Mouse (Mus musculus) embryo, embryonic 9.5 days (tissue): ENCODE measurements around the gene Atpaf1.

Experiments
- DNase-seq: peaks from one replicate; pipeline ENCODE4 v3.0.0-alpha.2; 2017; ENCODE audit errors: extremely low spot score

The Atpaf1 gene

GRCm38 (mm10) chr4:115784769-115785510 lies at the start of gene Atpaf1:
TSS of gene Atpaf1 (plus strand) at chr4:115784812.
- DNase-seq: peak; percentile 83

- DNase-seq: no peak
These were observed 49.7 kb upstream of the Atpaf1 start for GRCm38 (mm10) chr4:115734867-115735266.

DNA sequence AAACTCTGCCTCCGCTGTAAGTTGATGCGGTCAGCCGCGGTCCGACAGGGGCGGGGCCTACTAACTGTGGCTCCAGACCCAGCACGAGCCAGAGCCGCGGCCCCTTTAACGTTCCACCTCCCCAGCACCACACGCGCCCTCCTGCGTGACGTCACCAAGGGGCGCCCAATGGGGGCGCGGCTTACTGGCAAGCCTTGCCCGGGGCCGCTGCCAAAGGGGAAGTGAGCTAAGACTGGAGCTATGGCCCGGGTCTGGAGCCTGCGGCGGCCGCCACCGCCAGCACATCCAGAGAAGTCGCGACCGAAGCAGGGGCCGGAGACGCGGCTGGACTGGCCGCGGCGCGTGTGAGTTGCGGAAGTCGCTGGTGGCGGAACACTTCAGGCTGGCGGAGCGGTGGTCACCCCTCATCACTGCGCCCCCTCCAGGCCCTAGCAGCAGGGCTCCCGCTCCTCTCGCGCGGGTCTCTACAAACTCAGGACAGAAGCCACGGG lies 47.0 kb upstream of the Atpaf1 start, which contains the start of gene Efcab14:
Gene Efcab14, plus strand, starts transcription at position 194 of the 491 bp plus-strand sequence.
- DNase-seq: peak; percentile 99

DNA sequence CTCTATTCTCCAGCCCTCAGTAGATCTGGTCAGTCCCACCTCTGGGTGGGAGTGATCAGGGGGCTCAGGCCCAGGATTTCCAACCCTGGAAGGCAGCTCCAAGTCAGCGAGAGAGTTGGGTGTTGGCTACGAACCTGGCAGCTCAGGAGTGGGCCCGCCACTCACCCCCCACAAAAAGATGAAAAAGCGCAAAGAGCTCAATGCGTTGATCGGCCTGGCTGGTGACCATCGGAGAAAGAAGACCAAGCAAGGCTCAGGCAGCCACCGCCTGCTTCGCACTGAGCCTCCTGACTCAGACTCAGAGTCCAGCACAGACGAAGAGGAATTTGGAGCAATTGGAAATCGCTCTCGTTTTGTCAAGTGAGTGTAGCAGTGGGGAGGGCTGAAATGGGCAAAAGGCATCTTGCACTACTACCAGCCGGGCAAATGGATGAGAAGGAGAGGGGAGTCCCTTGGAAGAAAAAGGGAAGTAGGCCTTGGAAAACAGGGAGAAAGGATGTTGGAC lies 46.1 kb upstream of the Atpaf1 start:
- no peak for DNase-seq

GRCm38 (mm10) chr4:115742658-115743057 lies 42.0 kb upstream of the Atpaf1 start:
- DNase-seq: no peak

DNA sequence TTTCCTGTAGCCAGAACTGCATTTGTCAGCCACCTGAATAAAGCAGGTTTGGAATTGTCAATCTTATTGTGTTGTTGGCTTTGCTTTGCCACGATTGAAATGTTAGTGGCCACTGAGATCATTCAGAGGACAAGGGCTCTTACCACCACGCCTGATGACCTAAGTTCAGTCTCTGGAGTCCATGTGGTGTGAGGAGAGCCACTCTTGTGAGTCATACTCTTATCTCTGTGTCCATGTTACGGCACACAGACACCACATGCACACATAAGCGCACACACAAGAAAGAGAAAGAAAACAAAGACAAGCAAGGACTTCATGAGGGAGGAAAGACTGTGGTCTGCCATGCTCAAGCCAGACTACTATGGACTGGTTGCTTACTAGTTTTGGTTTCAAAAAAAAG lies 41.5 kb upstream of the Atpaf1 start:
- no peak for DNase-seq

- no peak for DNase-seq
These were observed 36.4 kb upstream of the Atpaf1 start for GRCm38 (mm10) chr4:115748181-115748580.

- no peak for DNase-seq
These were observed 35.3 kb upstream of the Atpaf1 start for GRCm38 (mm10) chr4:115749336-115749735.

GRCm38 (mm10) chr4:115754101-115754500 lies 30.5 kb upstream of the Atpaf1 start:
- no peak for DNase-seq

DNA sequence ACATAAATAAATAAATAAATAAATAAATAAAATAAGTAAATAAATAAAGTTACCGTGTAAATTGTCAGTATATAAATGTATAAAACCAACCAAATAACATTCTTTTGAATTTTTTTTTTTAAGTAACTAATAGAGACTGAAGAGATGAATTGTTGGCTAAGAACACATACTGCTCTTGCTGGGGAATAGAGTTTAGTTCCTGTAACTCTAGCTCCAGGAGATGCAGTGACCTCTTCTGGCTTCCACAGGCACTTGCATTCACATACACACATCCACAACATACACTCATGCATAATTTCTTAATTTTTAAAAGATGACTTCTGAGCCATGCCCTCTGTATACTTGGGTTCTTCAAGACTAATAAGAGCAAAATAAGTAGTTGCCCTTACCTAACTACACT lies 29.8 kb upstream of the Atpaf1 start:
- no peak for DNase-seq

GRCm38 (mm10) chr4:115761206-115761605 lies 23.4 kb upstream of the Atpaf1 start:
- DNase-seq: no peak

DNA sequence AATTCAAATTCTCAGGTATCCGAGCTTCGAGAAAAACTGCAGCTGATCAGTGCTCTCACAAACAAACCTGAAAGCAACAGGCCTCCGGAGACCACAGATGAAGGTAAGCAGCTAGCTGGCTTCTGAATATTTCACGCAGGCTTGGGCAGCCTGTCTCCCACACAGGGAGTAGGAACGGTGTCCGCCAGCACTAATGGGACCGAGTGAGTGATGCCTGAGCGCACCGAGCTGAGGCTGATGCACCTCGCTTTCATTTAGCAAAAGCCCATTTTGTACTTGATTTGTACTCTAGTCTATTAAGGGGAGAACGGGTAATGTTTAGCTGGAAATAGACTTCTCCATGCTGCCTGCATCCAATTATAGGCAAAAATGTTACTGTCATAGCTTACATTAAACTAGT lies 20.0 kb upstream of the Atpaf1 start:
- no peak for DNase-seq

DNA sequence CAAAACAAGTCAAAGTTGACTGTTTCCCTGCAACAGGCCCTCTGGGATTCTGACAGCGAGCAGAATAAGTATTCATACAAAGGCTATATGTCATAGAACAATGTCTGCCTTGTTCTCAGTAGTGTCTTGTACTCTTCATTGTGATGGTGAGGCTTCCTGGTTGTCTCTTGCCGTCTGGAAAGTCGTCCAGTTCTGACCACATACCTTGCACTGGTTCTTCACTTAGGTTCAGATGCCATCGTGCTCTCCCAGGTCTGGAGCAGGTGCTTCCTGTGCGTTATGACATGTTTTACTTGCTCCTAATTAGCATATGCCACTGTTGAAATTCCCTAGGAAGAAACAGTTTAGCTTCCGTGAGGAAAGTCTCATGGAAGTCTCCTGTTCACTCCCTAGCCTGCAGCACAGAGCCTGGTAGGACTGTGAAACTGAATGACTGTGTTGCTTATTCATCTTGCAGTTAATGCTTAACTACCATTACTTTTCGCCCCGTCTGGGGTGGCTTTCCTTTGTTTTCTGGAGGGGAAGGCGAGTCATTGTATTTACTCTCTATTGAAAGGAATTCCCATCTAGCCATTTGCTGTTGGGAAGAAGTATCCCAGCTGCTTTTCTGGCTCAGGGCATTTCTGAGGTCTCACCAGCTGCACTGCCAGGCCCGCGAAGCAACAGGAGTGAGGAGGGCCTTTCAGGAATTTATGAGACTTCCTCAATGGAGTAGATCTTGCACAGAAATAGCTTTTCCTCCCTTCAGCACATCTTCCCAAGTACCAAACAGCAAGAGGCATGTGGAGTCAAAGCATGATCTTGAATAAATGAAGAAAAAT lies 16.8 kb upstream of the Atpaf1 start:
- DNase-seq: peak; percentile 14

GRCm38 (mm10) chr4:115775056-115775455 lies 9.6 kb upstream of the Atpaf1 start:
- DNase-seq: no peak

DNA sequence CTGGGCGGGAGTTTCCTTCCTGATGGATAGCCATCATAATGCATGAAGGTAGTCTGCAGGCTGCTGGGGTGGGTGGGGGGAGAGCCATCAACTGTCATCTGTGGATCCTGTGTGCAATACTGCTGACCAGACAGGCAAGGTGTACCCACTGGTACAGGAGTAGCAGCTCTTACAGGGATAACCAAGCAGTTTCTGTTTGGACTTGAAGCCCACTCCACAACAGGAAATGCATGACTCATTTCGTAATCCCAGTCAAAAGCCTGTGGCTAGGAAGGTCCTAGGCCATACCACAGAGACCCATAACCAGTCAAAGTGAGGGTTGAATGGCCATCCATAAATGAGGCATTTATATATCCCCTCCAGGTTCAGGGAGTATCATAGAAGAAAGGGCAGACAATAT lies 7.0 kb upstream of the Atpaf1 start:
- DNase-seq: no peak

DNA sequence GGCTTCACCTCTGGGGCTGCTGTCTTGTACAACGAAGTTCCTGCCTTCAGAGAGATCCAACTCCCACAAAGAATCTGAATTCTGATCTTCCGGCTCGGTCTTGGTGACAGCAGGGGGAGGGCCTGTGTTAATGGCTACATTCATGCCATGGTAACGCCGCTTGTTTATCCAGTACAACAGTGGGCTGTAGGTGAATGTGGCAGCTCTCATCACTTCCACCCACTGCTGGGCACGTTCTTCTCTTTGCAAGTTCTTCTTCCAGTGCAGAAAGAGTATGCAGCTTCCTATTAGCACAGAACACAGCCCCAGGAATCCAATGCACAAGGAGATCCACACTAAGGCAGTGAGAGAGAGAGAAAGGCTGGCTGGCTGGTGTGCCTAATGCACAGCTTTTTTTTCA lies 4.3 kb upstream of the Atpaf1 start:
- DNase-seq: no peak

GRCm38 (mm10) chr4:115780918-115781317 lies 3.7 kb upstream of the Atpaf1 start, which contains the start of gene Tex38:
TSS of gene Tex38 (minus strand) at chr4:115781018.
- DNase-seq: no peak

- DNase-seq: no peak
These were observed 2.4 kb upstream of the Atpaf1 start for GRCm38 (mm10) chr4:115782026-115782805.

GRCm38 (mm10) chr4:115785511-115786034 lies 961 bp downstream of the Atpaf1 start:
- no peak for DNase-seq

DNA sequence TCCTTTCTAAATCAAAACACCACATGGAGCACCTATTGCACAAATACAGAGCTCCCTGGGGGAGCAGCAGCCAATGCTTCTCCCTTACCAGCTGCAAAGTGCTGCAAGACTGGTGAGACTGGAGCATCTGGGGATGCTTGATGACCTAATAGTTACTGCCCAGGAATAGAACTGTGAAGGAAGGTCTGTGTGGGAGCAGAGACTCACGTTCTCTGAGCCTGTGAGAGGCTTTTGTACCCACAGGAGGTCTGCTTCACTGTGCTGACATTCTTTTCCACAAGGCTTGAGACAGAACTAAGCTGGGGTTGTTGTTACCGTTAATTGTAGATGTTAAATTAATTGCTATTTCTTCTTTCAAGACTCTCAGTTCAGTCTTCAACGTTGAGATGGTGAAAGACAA lies 6.3 kb downstream of the Atpaf1 start:
- DNase-seq: no peak

GRCm38 (mm10) chr4:115795360-115795759 lies 10.7 kb downstream of the Atpaf1 start:
- DNase-seq: no peak
